ENCODE assay signal across 8 mouse cellular contexts in genomic region chr4:116995798-116996135, GRCm38 (mm10). TPM values are rescaled to one million over a fixed set of nuclear protein-coding genes. Genes with fewer than 3 reads are reported as not detected.
DNase-seq lines count a peak whose midpoint lies in the region; ATAC-seq lines count a peak whose summit lies in the region.

No protein-coding gene starts in this region.

- peaks cover 36% of the 10 kb centered on the region for H3K36me3 ChIP-seq in embryonic facial prominence, embryonic 10.5 days (replicated peaks)
- peaks cover 6% of the 10 kb centered on the region for H3K36me3 ChIP-seq in heart, embryonic 16.5 days (ENCODE audit: control insufficient read depth, insufficient read depth)
- peaks cover 62% of the 10 kb centered on the region for H3K36me3 ChIP-seq in megakaryocyte, embryonic 14.5 days (replicated peaks; ENCODE audit: low read length)

- no peaks in the 10 kb centered on the region for H3K9me3 ChIP-seq in embryonic facial prominence, embryonic 10.5 days
- no peaks in the 10 kb centered on the region for H3K9me3 ChIP-seq in heart, embryonic 16.5 days (replicated peaks; ENCODE audit: control insufficient read depth, low read length)
- no peaks in the 10 kb centered on the region for H3K9me3 ChIP-seq in megakaryocyte, embryonic 14.5 days

- H3K9ac ChIP-seq in heart, embryonic 16.5 days (ENCODE audit: low read length): peak overlapping the region; percentile 86

- no peak for ATAC-seq in heart, embryonic 16.5 days (replicated peaks; ENCODE audit: extremely low read depth, insufficient read depth, low FRiP score)

- peaks cover 33% of the 10 kb centered on the region for H3K4me1 ChIP-seq in embryonic facial prominence, embryonic 10.5 days
- peaks cover 21% of the 10 kb centered on the region for H3K4me1 ChIP-seq in heart, embryonic 16.5 days (ENCODE audit: control insufficient read depth, insufficient read depth, low read length)
- peaks cover 47% of the 10 kb centered on the region for H3K4me1 ChIP-seq in megakaryocyte, embryonic 14.5 days

- peaks cover 11% of the 10 kb centered on the region for H3K27me3 ChIP-seq in embryonic facial prominence, embryonic 10.5 days (replicated peaks; ENCODE audit: low read depth, poor library complexity, severe bottlenecking)
- H3K27me3 ChIP-seq in heart, embryonic 16.5 days (ENCODE audit: control insufficient read depth, insufficient read depth, low read length): no peaks in the 10 kb centered on the region
- H3K27me3 ChIP-seq in megakaryocyte, embryonic 14.5 days (replicated peaks): no peaks in the 10 kb centered on the region

- WGBS in embryonic facial prominence, embryonic 10.5 days: under 1% methylated on average over 16 of the region's 16 CpGs
- WGBS in heart, embryonic 16.5 days: under 1% methylated on average over 16 of the region's 16 CpGs

- peak; percentile 42 for DNase-seq in 3T3-L1 (ENCODE audit: low read depth, low spot score)
- peak; percentile 22 for DNase-seq in Muller cell, postnatal 12 days (ENCODE audit: inconsistent ontology term)
- peak; percentile 63 for DNase-seq in embryonic facial prominence, embryonic 10.5 days (ENCODE audit: low spot score)
- DNase-seq in kidney, postnatal 4 days: peak; percentile 70 to 84
- peak; percentile 61 to 62 for DNase-seq in spleen, postnatal 36 days (ENCODE audit: low spot score in 2 of 2)
- no peak for DNase-seq in gastrocnemius, postnatal 4 days (ENCODE audit: low spot score in 2 of 2)

- peak overlapping the region; percentile 75 for H3K27ac ChIP-seq in embryonic facial prominence, embryonic 10.5 days (replicated peaks)
- H3K27ac ChIP-seq in heart, embryonic 16.5 days (ENCODE audit: low read length): peak overlapping the region; percentile 66

- H3K4me2 ChIP-seq in heart, embryonic 16.5 days (ENCODE audit: low read depth, low read length): peak overlapping the region; percentile 98

- peak overlapping the region; percentile 82 for H3K4me3 ChIP-seq in embryonic facial prominence, embryonic 10.5 days
- peak overlapping the region; percentile 91 for H3K4me3 ChIP-seq in heart, embryonic 16.5 days (ENCODE audit: low read length)
- peak overlapping the region; percentile 97 for H3K4me3 ChIP-seq in megakaryocyte, embryonic 14.5 days (replicated peaks)

RNA-seq across cellular contexts. Expression of gene Hectd3, which starts 0.7 kb away (rescaled TPM):
- polyA plus RNA-seq in embryonic facial prominence, embryonic 10.5 days (2016; fragmentation: Nextera tagmentation; extraction: Ambion mirVana): 9.6 and 10.1 TPM in 2 replicates
- polyA plus RNA-seq in heart, embryonic 16.5 days (2015; fragmentation: Nextera tagmentation; extraction: Ambion mirVana): 6.6 and 7.0 TPM in 2 replicates
- 7.5 and 16.5 TPM in 2 replicates for polyA plus RNA-seq in megakaryocyte, embryonic 14.5 days (2012; ENCODE audit: insufficient read depth, low replicate concordance)
- total RNA-seq in gastrocnemius, postnatal 4 days (2021): 10 to 100 TPM; 22.8 to 23.2 TPM

RNA-seq across cellular contexts. Expression of gene Urod, which starts 1.6 kb away (rescaled TPM):
- 111 and 113 TPM in 2 replicates for polyA plus RNA-seq in embryonic facial prominence, embryonic 10.5 days (2016; fragmentation: Nextera tagmentation; extraction: Ambion mirVana)
- 97.1 and 101 TPM in 2 replicates for polyA plus RNA-seq in heart, embryonic 16.5 days (2015; fragmentation: Nextera tagmentation; extraction: Ambion mirVana)
- 18.0 and 36.2 TPM in 2 replicates for polyA plus RNA-seq in megakaryocyte, embryonic 14.5 days (2012; ENCODE audit: insufficient read depth, low replicate concordance)
- total RNA-seq in gastrocnemius, postnatal 4 days (2021): 10 to 100 TPM; 63.3 to 64.2 TPM

RNA-seq across cellular contexts. Expression of gene Eif2b3, which starts 23.4 kb away (rescaled TPM):
- polyA plus RNA-seq in embryonic facial prominence, embryonic 10.5 days (2016; fragmentation: Nextera tagmentation; extraction: Ambion mirVana): 63.3 and 63.4 TPM in 2 replicates
- polyA plus RNA-seq in heart, embryonic 16.5 days (2015; fragmentation: Nextera tagmentation; extraction: Ambion mirVana): 23.6 and 23.8 TPM in 2 replicates
- polyA plus RNA-seq in megakaryocyte, embryonic 14.5 days (2012; ENCODE audit: insufficient read depth, low replicate concordance): 5.3 TPM in 1 of 2 replicates, not detected in the other
- total RNA-seq in gastrocnemius, postnatal 4 days (2021): 10 to 100 TPM; 25.1 to 28.3 TPM

Comparison
In these comparisons a context has a peak if more than half of its experiments do, and no peak if none do; other contexts are left out.
1. DNase-seq: peak in 3T3-L1 (single experiment), Muller cell, postnatal 12 days (single experiment), embryonic facial prominence, embryonic 10.5 days (single experiment), kidney, postnatal 4 days (2 of 2) and spleen, postnatal 36 days (2 of 2); none in gastrocnemius, postnatal 4 days (0 of 2).
2. Peak in every context shown above with its lines, with median percentiles within 50 percentile points of each other: H3K4me3 ChIP-seq.